Mouse (Mus musculus): ENCODE results near the gene Ccdc106. TPM values are rescaled to one million over a fixed set of nuclear protein-coding genes. Genes with fewer than 3 reads are reported as not detected.
A peak's percentile ranks its signal among the peaks of the same experiment; 100 is the strongest.

Gene Ccdc106
- polyA plus RNA-seq, 1 experiment from 2014 or later = 12.8 TPM

DNA sequence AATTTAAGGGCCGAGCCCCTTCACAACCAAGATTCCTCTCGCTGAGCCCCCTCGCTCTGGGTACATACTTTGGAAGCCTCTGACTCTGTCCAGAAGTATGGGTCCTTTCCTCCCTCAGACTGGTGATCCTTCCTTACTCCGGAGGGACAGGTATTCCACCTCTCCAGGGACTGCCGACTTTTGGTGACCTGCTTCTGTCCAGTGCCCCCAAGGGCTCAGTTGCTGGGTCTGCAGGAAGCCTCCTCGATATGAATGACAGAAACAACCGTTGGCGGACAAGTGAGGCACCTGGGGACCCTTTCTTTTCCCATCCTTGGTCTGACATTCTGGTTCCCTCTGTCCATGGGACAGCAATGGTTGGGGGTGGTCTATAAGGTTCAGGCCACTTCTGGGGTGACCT lies 37.0 kb downstream of the Ccdc106 start:
- Histone ChIP-seq H3K9me3 (no peaks in the 10 kb centered on the region), H3K4me1 (peaks cover 44% of the 10 kb centered on the region), H3K36me3 (replicated peaks) (no peaks in the 10 kb centered on the region), H3K4me2 (peak overlapping the region; percentile 70), H3K27me3 (peaks cover 64% of the 10 kb centered on the region), H3K27ac (no peak overlapping the region), H3K4me3 (replicated peaks) (peak overlapping the region; percentile 48), H3K9ac (peak overlapping the region; percentile 71; the same call in 1 of the 2 replicates)
- 38% methylated on average over 8 of the region's 8 CpGs for whole genome bisulfite sequencing
- no peak for ATAC-seq (ENCODE audit: low FRiP score)

DNA sequence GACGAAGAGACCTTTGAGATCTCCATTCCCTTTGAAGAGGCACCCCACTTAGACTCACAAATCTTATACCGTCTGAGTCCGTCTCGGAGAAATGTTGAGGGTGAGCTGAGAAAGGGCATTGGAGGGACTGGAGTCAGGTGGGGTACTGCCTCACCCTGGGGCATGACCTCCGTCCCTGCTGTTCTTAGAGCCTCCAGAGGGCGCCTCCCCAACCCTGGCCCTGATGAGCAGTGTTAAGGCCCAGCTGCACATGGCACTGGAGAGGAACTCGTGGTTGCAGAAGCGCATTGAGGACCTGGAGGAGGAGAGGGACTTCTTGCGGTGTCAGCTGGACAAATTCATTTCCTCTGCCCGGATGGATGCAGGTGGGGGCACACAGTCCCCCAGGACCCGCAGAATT lies 37.5 kb downstream of the Ccdc106 start:
- no peak for ATAC-seq (ENCODE audit: low FRiP score)
- Histone ChIP-seq H3K9me3 (no peaks in the 10 kb centered on the region), H3K4me3 (replicated peaks) (no peak overlapping the region), H3K27me3 (peaks cover 59% of the 10 kb centered on the region), H3K4me1 (peaks cover 40% of the 10 kb centered on the region), H3K4me2 (peak overlapping the region; percentile 70; the same call in 1 of the 2 replicates), H3K9ac (no peak overlapping the region), H3K36me3 (replicated peaks) (no peaks in the 10 kb centered on the region), H3K27ac (no peak overlapping the region)
- WGBS = 28% methylated on average over 11 of the region's 11 CpGs

DNA sequence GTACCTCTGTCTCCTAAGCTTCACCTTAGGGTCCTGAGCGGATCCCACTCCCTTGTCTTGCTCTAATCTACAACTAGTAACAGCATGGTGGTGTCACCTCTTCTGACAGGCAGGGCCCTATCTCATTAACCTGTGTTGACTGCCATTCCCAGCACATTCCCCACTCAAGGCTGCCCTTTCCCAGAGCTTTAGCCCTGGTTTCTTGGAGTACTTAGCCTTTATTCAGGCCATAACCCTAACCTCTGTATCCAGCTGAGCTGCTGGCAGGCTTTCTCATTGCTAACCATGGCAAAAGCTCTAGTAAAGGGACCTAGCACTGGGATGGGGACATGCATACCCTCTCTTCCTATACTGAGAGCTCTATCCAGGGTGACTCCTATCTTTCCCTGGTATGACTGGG lies 38.3 kb downstream of the Ccdc106 start:
- Histone ChIP-seq H3K9ac (no peak overlapping the region), H3K4me3 (replicated peaks) (no peak overlapping the region), H3K27me3 (peaks cover 51% of the 10 kb centered on the region), H3K9me3 (no peaks in the 10 kb centered on the region), H3K27ac (no peak overlapping the region), H3K4me2 (no peak overlapping the region), H3K4me1 (peaks cover 38% of the 10 kb centered on the region), H3K36me3 (replicated peaks) (no peaks in the 10 kb centered on the region)
- no peak for ATAC-seq (ENCODE audit: low FRiP score)
- WGBS = 91% methylated on average over 1 of the region's 1 CpGs

GRCm38 (mm10) chr7:5059421-5059820 lies 39.1 kb downstream of the Ccdc106 start:
- peak overlapping the region; percentile 74; the same call in 1 of the 2 replicates for H3K9ac ChIP-seq

GRCm38 (mm10) chr7:5060239-5060731 lies 39.9 kb downstream of the Ccdc106 start:
- Histone ChIP-seq H3K4me3 (replicated peaks) (peak overlapping the region; percentile 72), H3K4me1 (peaks cover 45% of the 10 kb centered on the region), H3K4me2 (peak overlapping the region; percentile 86), H3K36me3 (replicated peaks) (no peaks in the 10 kb centered on the region), H3K27ac (peak overlapping the region; percentile 99), H3K9me3 (no peaks in the 10 kb centered on the region), H3K27me3 (peaks cover 35% of the 10 kb centered on the region), H3K9ac (peak overlapping the region; percentile 74)
- peak; percentile 5; the same call in 1 of the 2 replicates for ATAC-seq (ENCODE audit: low FRiP score)
- 3% methylated on average over 27 of the region's 27 CpGs for WGBS

More at GRCm38 (mm10) chr7:5059421-5059820, 39.1 kb downstream of the Ccdc106 start:
- peaks cover 40% of the 10 kb centered on the region for H3K4me1 ChIP-seq
- H3K36me3 ChIP-seq (replicated peaks) = no peaks in the 10 kb centered on the region
- H3K9me3 ChIP-seq = no peaks in the 10 kb centered on the region
- peak overlapping the region; percentile 99; the same call in 1 of the 2 replicates for H3K27ac ChIP-seq
- H3K4me3 ChIP-seq (replicated peaks) = no peak overlapping the region
- WGBS = 94% methylated on average over 12 of the region's 12 CpGs
- H3K27me3 ChIP-seq = peaks cover 43% of the 10 kb centered on the region
- H3K4me2 ChIP-seq = peak overlapping the region; percentile 86; the same call in 1 of the 2 replicates
- no peak for ATAC-seq (ENCODE audit: low FRiP score)

- Histone ChIP-seq H3K4me1 (peaks cover 53% of the 10 kb centered on the region), H3K36me3 (replicated peaks) (peaks cover 6% of the 10 kb centered on the region), H3K27me3 (peaks cover 26% of the 10 kb centered on the region), H3K9me3 (no peaks in the 10 kb centered on the region), H3K9ac (peak overlapping the region; percentile 74), H3K4me3 (replicated peaks) (peak overlapping the region; percentile 72), H3K27ac (peak overlapping the region; percentile 99), H3K4me2 (peak overlapping the region; percentile 86)
- under 1% methylated on average over 60 of the region's 60 CpGs for WGBS
- ATAC-seq (ENCODE audit: low FRiP score) = peak; percentile 90
These were observed 40.8 kb downstream of the Ccdc106 start for GRCm38 (mm10) chr7:5060944-5061773.

DNA sequence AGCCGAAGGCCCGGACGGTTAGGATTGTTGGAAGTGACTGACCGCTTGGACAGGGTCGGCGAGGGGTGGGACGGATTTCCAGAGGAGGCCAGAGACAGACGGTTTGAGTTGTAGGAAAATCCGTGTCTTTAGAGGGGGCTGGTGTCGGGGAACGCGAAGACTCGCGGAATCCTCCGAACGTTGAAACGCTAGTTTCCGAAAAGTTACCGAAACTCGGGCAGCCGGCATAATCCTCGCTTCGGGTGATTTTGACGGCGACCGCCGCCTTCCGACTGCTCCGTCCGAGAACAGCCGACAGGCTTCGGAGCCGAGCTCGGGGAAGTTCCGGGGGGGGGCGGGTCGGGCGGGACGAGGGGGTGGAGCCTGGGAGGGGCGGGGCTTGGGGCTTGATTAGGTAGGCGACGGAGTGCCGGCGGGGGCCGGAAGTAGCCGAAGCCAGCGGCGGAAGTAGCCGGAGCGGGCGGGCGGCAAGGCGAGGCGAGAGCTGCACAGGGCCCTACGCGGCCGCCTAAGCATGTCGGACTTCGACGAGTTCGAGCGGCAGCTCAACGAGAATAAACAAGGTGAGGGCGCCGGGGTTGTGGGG lies 41.5 kb downstream of the Ccdc106 start, which contains the start of gene U2af2:
Gene U2af2 (plus strand): TSS at position 370 of the 586 bp plus-strand sequence.
- peaks cover 13% of the 10 kb centered on the region for H3K36me3 ChIP-seq (replicated peaks)
- peak within 1 kb of the TSS; percentile 86 for H3K4me2 ChIP-seq
- peak within 1 kb of the TSS; percentile 99 for H3K27ac ChIP-seq
- peaks cover 46% of the 10 kb centered on the region for H3K4me1 ChIP-seq
- H3K27me3 ChIP-seq = peaks cover 19% of the 10 kb centered on the region
- ATAC-seq (ENCODE audit: low FRiP score) = peak; percentile 85
- under 1% methylated on average over 61 of the region's 65 CpGs for WGBS
- H3K9me3 ChIP-seq = no peaks in the 10 kb centered on the region
- H3K4me3 ChIP-seq (replicated peaks) = peak within 1 kb of the TSS; percentile 72
- H3K9ac ChIP-seq = peak within 1 kb of the TSS; percentile 74

DNA sequence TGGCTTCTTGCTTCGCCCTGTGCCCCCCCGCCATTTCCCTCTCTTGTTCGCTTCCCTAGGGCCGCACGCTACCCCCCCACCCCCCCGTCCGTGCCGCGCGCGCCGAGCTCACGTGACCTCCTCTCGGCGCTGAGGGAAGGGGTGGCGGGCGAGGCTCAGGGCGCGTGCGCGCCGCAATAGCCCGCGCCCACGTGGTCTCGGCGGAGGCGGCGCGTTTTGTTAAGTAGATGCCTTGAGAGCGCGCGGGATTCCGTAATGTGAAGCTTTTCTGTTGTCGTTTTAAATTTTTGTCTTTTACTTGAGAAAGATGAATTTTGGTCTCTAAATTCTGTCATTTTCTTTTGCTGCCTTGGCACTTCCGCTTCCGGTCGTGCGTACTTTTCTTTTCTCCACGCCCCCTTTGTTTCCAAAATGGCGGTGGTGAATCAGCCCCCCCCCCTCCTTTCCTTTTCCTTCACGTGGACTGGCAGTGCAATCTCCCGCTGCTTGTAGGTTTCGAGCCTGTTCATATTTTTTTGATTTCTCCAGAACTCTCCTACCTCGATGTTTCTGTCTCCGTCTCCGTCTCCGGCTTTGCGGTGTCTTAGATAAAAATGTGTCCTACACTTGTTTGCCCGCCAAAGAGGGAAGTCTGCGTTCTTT lies 42.1 kb downstream of the Ccdc106 start:
- under 1% methylated on average over 43 of the region's 51 CpGs for WGBS
- Histone ChIP-seq H3K4me1 (peaks cover 41% of the 10 kb centered on the region), H3K36me3 (replicated peaks) (peaks cover 19% of the 10 kb centered on the region), H3K4me2 (peak overlapping the region; percentile 86), H3K4me3 (replicated peaks) (peak overlapping the region; percentile 72), H3K27me3 (peaks cover 13% of the 10 kb centered on the region), H3K27ac (peak overlapping the region; percentile 99), H3K9ac (peak overlapping the region; percentile 74), H3K9me3 (no peaks in the 10 kb centered on the region)
- ATAC-seq (ENCODE audit: low FRiP score) = peak; percentile 57

- Histone ChIP-seq H3K27me3 (no peaks in the 10 kb centered on the region), H3K36me3 (replicated peaks) (peaks cover 44% of the 10 kb centered on the region), H3K9me3 (no peaks in the 10 kb centered on the region), H3K4me3 (replicated peaks) (no peak overlapping the region), H3K4me1 (peaks cover 36% of the 10 kb centered on the region), H3K27ac (no peak overlapping the region), H3K4me2 (no peak overlapping the region), H3K9ac (no peak overlapping the region)
- no peak for ATAC-seq (ENCODE audit: low FRiP score)
- 90% methylated on average over 6 of the region's 6 CpGs for WGBS
These were observed 44.5 kb downstream of the Ccdc106 start for GRCm38 (mm10) chr7:5064886-5065285.

DNA sequence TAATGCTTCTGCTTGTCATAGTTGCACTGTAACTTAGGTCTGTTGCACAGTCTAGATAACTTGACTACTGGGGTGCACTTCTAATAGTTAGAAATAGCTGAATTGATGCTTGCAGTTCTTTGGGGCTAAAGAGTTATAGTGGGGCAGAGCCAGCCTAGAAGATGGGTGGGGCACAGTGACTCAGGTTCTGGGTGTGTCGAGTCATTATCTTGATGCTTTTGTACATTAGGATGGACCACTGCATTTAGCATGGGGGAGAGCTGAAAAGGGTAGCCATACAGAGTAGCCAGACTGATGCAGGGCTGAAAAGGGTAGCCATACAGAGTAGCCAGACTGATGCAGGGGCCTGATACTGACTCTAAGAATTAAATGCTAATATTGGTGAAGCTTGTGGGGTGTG lies 53.2 kb downstream of the Ccdc106 start:
- no peak overlapping the region for H3K4me3 ChIP-seq (replicated peaks)
- H3K4me1 ChIP-seq = no peaks in the 10 kb centered on the region
- H3K9ac ChIP-seq = no peak overlapping the region
- H3K9me3 ChIP-seq = no peaks in the 10 kb centered on the region
- no peaks in the 10 kb centered on the region for H3K27me3 ChIP-seq
- ATAC-seq (ENCODE audit: low FRiP score) = no peak
- WGBS = 85% methylated on average over 1 of the region's 1 CpGs
- peaks cover 96% of the 10 kb centered on the region for H3K36me3 ChIP-seq (replicated peaks)
- H3K4me2 ChIP-seq = no peak overlapping the region
- H3K27ac ChIP-seq = no peak overlapping the region

DNA sequence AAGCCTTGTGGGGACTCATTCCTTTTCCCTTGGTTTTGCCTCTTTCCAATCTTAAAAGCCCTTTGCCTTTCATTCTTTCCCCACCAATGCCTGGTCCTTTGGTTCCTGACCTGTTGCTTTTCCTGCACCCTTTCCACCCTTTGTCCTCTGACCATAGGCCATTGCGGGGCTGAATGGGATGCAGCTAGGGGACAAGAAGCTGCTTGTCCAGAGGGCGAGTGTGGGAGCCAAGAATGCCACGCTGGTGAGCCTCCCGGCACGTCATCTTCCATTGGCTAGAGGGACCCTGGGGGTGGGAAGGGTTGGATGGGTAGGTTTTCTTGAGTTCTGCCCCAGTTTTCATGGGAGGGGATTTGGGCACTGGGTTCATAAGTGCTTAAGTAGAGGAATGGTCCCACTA lies 54.6 kb downstream of the Ccdc106 start:
- Histone ChIP-seq H3K4me1 (no peaks in the 10 kb centered on the region), H3K4me3 (replicated peaks) (no peak overlapping the region), H3K9ac (no peak overlapping the region), H3K27me3 (no peaks in the 10 kb centered on the region), H3K4me2 (no peak overlapping the region), H3K9me3 (no peaks in the 10 kb centered on the region), H3K27ac (no peak overlapping the region), H3K36me3 (replicated peaks) (peaks cover 88% of the 10 kb centered on the region)
- WGBS = 92% methylated on average over 5 of the region's 5 CpGs
- no peak for ATAC-seq (ENCODE audit: low FRiP score)

DNA sequence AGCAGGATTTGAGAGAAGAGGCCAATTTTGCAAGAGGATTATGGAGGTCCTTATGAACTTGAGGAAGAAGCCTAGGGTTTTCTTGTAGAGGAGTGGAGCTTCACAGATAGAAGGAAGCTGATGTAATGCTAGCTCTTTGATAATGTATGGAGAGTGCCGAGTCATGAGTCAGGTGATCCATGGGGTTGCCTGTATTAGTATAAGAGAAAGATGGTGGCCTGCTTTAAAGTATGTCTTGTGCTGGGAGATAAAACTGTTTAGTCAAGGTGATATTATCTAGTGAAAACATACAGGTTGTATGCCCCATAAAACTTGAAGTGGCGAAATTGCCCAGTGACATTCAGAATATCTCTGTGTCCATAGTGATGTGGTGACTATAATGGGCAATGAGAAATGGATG lies 56.6 kb downstream of the Ccdc106 start:
- H3K4me2 ChIP-seq = no peak overlapping the region
- peaks cover 14% of the 10 kb centered on the region for H3K4me1 ChIP-seq
- no peak overlapping the region for H3K27ac ChIP-seq
- no peak for ATAC-seq (ENCODE audit: low FRiP score)
- H3K4me3 ChIP-seq (replicated peaks) = no peak overlapping the region
- no peaks in the 10 kb centered on the region for H3K9me3 ChIP-seq
- H3K36me3 ChIP-seq (replicated peaks) = peaks cover 68% of the 10 kb centered on the region
- WGBS = 93% methylated on average over 2 of the region's 2 CpGs
- no peaks in the 10 kb centered on the region for H3K27me3 ChIP-seq
- no peak overlapping the region for H3K9ac ChIP-seq
